Mouse (Mus musculus) G1E (cell line): Measurements from ENCODE around the gene Calhm1.

Source experiments
- CTCF ChIP-seq: IDR thresholded peaks from 2 replicates; pipeline ENCODE4 v1.5.1; 2012; ENCODE audit warnings: low read depth, low read length, inconsistent platforms, mixed read lengths
- GATA1 ChIP-seq: IDR thresholded peaks from 2 replicates; pipeline ENCODE4 v1.6.1; 2012; ENCODE audit warnings: borderline replicate concordance, low read length, inconsistent platforms, mixed read lengths
- POLR2AphosphoS5 ChIP-seq: IDR thresholded peaks from 2 replicates; pipeline ENCODE4 v1.6.1; 2012; ENCODE audit warnings: low read depth, low read length, inconsistent platforms; ENCODE audit not compliant: insufficient replicate concordance
- TAL1 ChIP-seq: conservative IDR thresholded peaks from 2 replicates; pipeline ENCODE4 v1.6.1; 2012; ENCODE audit warnings: low read depth, low read length, inconsistent platforms, mixed read lengths

DNA sequence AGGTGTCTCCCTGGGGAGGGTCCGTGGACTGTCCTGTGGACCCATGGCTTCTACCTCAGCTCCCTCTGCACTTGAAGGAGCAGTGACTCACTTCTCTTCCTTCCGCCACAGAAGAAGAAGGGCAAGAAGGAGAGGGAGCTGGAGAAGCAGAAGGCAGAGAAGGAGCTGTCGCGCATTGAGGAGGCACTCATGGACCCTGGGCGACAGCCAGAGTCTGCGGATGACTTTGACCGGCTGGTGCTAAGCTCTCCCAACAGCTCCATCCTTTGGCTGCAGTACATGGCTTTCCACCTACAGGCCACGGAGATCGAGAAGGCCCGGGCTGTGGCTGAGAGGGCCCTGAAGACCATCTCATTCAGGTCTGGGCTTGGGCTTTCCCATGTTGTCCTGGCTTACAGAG, 15.9 kb downstream of the Calhm1 start:
- TF ChIP-seq CTCF (no peak), POLR2AphosphoS5 (no peak), GATA1 (no peak), TAL1 (no peak)
